Mouse (Mus musculus) limb, embryonic 11.5 days (tissue): ENCODE results near the gene Mcm2. TPM values are rescaled to one million over a fixed set of nuclear protein-coding genes. Genes with fewer than 3 reads are reported as not detected.

Experiments
- ATAC-seq: fragments of 200-750 bp; cut with Nextera tagmentation; 2 replicates; pipeline ENCODE4 v1.8.0; 2017; ENCODE audit warnings: low read depth; ENCODE audit not compliant: insufficient number of reproducible peaks, low FRiP score, low TSS enrichment
- DNase-seq: peaks from one replicate; pipeline ENCODE4 v3.0.0-alpha.2; 2015; ENCODE audit warnings: low spot score
- H3K27ac ChIP-seq: fragments of 300-500 bp; sonication (generic); replicated peaks from 2 replicates; pipeline ENCODE4 v1.5.1; 2014; ENCODE audit warnings: low read depth, mild to moderate bottlenecking, low read length
- H3K27me3 ChIP-seq: fragments of 300-500 bp; sonication (generic); 2 replicates; pipeline ENCODE4 v1.6.1; 2014; ENCODE audit warnings: mild to moderate bottlenecking, low read length, mixed read lengths; ENCODE audit not compliant: control insufficient read depth, insufficient read depth
- H3K36me3 ChIP-seq: fragments of 300-500 bp; sonication (generic); 2 replicates; pipeline ENCODE4 v1.6.1; 2014; ENCODE audit warnings: mild to moderate bottlenecking, low read length, moderate library complexity, mixed read lengths; ENCODE audit not compliant: control insufficient read depth, insufficient read depth
- H3K4me1 ChIP-seq: fragments of 300-500 bp; sonication (generic); 2 replicates; pipeline ENCODE4 v1.6.1; 2014; ENCODE audit warnings: low read length, mixed read lengths; ENCODE audit not compliant: control insufficient read depth, insufficient read depth
- H3K4me2 ChIP-seq: fragments of 300-500 bp; sonication (generic); 2 replicates; pipeline ENCODE4 v1.6.1; 2014; ENCODE audit warnings: low read depth, mild to moderate bottlenecking, moderate library complexity; ENCODE audit not compliant: severe bottlenecking
- H3K4me3 ChIP-seq: fragments of 300-500 bp; sonication (generic); 2 replicates; pipeline ENCODE4 v1.5.1; 2014; ENCODE audit warnings: low read depth, low read length
- H3K9ac ChIP-seq: fragments of 300-500 bp; sonication (generic); 2 replicates; pipeline ENCODE4 v1.6.1; 2014; ENCODE audit warnings: mild to moderate bottlenecking, low read length
- H3K9me3 ChIP-seq: fragments of 300-500 bp; sonication (generic); 2 replicates; pipeline ENCODE4 v1.6.1; 2016; ENCODE audit warnings: low read length; ENCODE audit not compliant: control insufficient read depth
- WGBS: fragments of 180-500 bp; shearing (Covaris S2); extraction: QIAGEN DNeasy Blood & Tissue Kit; methylation state at CpG from one replicate; pipeline ENCODE4 v1.1.7; 2014; 5-methylcytosine and 5-hydroxymethylcytosine counted together
- polyA plus RNA-seq: library from polyadenylated mRNA; unstranded; fragments of >200 nt; fragmentation: Nextera tagmentation; extraction: Ambion mirVana; gene quantifications from 2 replicates; pipeline ENCODE4 v1.2.1, GENCODE M21; 2014

Gene Mcm2
- polyA plus RNA-seq, 1 experiment from 2014 or later, result 228 TPM

DNA sequence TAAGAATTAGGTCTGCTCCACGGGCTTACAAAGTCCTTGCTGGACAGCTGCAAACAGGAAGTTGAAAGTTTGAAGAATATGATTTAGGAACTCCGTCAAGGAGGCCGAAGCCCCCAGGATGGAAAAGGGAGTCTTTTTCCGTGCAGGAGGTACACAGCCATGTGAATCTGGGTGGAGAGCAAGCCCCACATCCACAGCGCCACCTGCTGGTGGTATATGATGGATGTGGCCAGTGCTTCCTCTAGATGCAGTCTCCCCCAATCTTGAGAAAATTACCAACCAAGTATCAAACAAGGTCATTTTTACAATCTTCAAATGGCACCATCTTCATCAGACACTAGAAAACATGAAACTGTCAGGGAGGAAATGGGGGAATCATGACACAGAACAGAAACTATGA lies 5.0 kb downstream of the Mcm2 start:
- Histone ChIP-seq H3K4me3 (no peak overlapping the region), H3K4me1 (peaks cover 14% of the 10 kb centered on the region), H3K9ac (no peak overlapping the region), H3K9me3 (no peaks in the 10 kb centered on the region), H3K27ac (no peak overlapping the region), H3K4me2 (no peak overlapping the region), H3K27me3 (no peaks in the 10 kb centered on the region), H3K36me3 (peaks cover 66% of the 10 kb centered on the region)
- DNase-seq (peak; percentile 75), ATAC-seq (no peak)
- WGBS, result 71% methylated on average over 5 of the region's 5 CpGs

DNA sequence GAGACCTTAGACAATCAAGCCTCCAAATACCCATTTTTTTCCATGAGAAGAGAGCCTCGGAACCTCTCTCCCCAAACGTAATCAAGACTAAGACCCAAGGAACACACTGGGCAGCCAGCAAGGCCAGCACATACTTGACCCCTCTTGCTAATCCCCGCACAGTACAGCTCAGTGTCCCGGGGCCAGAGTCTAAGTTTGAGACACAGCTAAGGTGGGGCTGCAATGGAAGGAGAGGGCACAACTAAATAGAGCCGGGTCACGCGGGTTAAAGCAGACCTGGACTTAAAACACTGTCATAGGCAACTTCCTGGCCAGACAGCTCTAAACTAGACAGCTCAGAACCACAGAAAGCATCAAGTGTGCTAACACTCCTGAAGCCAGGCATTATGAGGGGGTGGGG lies 7.7 kb downstream of the Mcm2 start:
- Histone ChIP-seq H3K36me3 (peaks cover 74% of the 10 kb centered on the region), H3K9me3 (no peaks in the 10 kb centered on the region), H3K4me2 (no peak overlapping the region), H3K27ac (no peak overlapping the region), H3K27me3 (no peaks in the 10 kb centered on the region), H3K9ac (no peak overlapping the region), H3K4me3 (no peak overlapping the region), H3K4me1 (0 out of 2 replicates have a peak, but pooled peaks cover 2% of the 10 kb centered on the region)
- DNase-seq (no peak), ATAC-seq (no peak)
- 90% methylated on average over 7 of the region's 7 CpGs for WGBS

DNA sequence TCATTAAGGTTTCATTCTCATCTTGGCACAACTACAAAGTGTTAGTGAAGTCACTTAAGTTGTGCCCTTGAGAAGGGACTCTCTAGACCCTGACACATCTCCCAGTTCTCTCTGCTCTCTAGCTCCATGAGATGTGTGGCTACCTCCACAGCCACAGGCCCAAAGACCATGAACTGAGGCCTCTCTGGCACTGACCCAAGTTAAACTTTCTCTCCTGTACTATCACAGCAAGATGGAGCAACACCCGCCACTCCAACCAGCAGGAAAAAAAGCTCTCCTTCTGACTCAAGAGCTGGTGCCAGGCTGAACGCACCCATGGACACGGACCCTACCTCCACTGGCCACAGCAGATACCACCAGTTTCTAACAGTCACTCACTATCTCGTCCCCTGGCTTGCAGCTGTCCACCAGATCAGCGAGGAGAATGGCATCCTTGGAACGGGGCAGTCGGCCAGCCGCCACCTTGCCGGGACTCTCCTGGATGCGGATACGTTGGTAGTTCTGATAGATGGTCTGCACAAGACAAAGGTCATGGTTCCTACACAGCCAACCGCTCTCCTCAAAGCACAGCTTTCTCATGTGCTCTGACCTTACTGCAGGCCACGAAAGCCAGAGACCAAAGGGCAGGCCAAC lies 9.1 kb downstream of the Mcm2 start:
- H3K9ac ChIP-seq, result no peak overlapping the region
- ATAC-seq (no peak), DNase-seq (no peak)
- no peaks in the 10 kb centered on the region for H3K4me1 ChIP-seq
- no peaks in the 10 kb centered on the region for H3K27me3 ChIP-seq
- no peak overlapping the region for H3K4me3 ChIP-seq
- H3K9me3 ChIP-seq, result no peaks in the 10 kb centered on the region
- no peak overlapping the region for H3K4me2 ChIP-seq
- peaks cover 71% of the 10 kb centered on the region for H3K36me3 ChIP-seq
- 94% methylated on average over 13 of the region's 13 CpGs for WGBS
- no peak overlapping the region for H3K27ac ChIP-seq

- Histone ChIP-seq H3K4me2 (no peak overlapping the region), H3K36me3 (peaks cover 62% of the 10 kb centered on the region), H3K4me3 (no peak overlapping the region), H3K27me3 (no peaks in the 10 kb centered on the region), H3K27ac (no peak overlapping the region), H3K9ac (no peak overlapping the region), H3K4me1 (no peaks in the 10 kb centered on the region), H3K9me3 (no peaks in the 10 kb centered on the region)
- no peak for DNase-seq
- ATAC-seq, result no peak
- WGBS, result 86% methylated on average over 2 of the region's 2 CpGs
Observed at GRCm38 (mm10) chr6:88886417-88886967, 12.1 kb downstream of the Mcm2 start.

DNA sequence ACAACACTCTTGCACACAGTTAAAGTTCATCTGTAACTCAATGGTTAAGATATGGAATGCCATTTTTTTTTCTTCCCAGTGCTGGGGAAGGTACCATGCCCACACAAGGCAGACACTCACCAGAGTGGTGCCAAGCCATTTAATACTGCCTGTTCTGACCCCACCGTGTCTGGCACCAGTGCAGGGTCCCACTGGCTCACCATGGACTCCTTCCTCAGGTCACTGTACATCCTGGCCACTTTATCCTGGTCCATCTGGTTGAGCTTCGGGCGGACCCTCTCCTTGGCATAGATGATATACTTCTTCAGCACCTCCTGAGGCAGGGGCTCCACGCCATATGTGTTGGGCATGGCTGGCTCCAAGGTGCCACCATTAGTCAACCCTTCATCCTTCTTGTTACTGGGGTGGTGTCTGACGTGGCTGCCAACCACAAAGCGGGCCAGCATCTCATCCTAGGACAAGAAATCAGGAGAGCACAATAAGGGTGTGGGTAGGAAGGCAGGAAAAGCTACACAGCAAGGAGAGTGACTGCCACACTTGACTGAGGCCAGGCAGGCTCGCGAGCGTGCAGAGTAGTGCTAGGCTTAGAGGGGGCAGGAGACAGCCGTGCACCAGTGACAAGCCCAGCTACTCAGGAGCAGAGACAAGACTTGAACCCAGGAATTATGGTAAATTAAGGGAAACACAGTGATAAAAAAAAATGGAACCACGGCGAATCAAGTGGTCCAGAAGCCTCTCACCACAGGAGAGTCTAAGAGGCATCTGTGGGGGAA lies 12.8 kb downstream of the Mcm2 start:
- Histone ChIP-seq H3K27me3 (no peaks in the 10 kb centered on the region), H3K9ac (no peak overlapping the region), H3K9me3 (no peaks in the 10 kb centered on the region), H3K4me3 (no peak overlapping the region), H3K4me2 (no peak overlapping the region), H3K36me3 (peaks cover 58% of the 10 kb centered on the region), H3K4me1 (no peaks in the 10 kb centered on the region), H3K27ac (no peak overlapping the region)
- no peak for DNase-seq
- no peak for ATAC-seq
- WGBS, result 93% methylated on average over 12 of the region's 12 CpGs

DNA sequence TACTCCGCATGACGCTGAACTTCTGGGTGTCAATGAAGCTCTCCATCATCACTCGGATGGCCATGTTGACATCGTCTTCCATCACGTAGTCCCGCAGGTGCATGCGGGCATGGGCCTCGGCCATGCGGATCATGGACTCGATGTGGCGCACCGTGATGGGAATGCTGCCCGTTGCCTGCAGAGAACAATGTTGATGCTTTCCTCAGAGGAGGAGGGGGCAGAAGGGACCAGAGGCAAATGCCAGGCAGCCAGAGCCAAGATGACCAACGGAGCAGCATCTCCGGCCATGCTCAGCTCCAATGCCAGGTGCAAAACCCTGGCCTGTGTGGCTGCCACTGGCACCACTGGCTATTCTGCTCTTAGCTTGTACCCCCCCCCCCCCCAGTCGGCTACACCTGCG lies 13.9 kb downstream of the Mcm2 start:
- 93% methylated on average over 17 of the region's 17 CpGs for WGBS
- no peak overlapping the region for H3K4me3 ChIP-seq
- no peaks in the 10 kb centered on the region for H3K9me3 ChIP-seq
- H3K9ac ChIP-seq, result no peak overlapping the region
- DNase-seq, result no peak
- H3K4me2 ChIP-seq, result no peak overlapping the region
- no peaks in the 10 kb centered on the region for H3K27me3 ChIP-seq
- H3K27ac ChIP-seq, result no peak overlapping the region
- H3K4me1 ChIP-seq, result no peaks in the 10 kb centered on the region
- no peak for ATAC-seq
- H3K36me3 ChIP-seq, result peaks cover 47% of the 10 kb centered on the region

DNA sequence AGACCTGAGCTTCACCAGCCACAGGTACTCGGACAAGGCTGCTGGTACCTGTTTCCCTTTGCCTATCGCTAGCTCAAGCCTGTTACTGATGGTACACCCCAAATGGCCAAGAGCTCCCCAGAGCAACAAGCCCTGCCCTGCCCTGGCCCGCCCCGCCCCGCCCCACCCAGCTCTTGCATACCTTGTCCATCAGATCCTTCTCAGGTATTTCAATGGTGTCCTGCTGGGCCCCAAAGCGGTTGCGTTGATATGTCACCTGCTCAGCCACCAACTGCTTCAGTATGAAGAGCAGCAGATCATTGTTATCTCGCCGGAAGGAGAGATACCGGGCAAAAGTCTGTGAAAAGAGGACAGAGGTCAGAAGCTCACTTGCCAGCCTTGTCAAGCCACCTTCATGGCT lies 14.4 kb downstream of the Mcm2 start:
- Histone ChIP-seq H3K27me3 (no peaks in the 10 kb centered on the region), H3K9me3 (no peaks in the 10 kb centered on the region), H3K4me2 (no peak overlapping the region), H3K9ac (no peak overlapping the region), H3K36me3 (peaks cover 45% of the 10 kb centered on the region), H3K4me3 (no peak overlapping the region), H3K27ac (no peak overlapping the region), H3K4me1 (no peaks in the 10 kb centered on the region)
- ATAC-seq (no peak), DNase-seq (no peak)
- 93% methylated on average over 10 of the region's 10 CpGs for WGBS

DNA sequence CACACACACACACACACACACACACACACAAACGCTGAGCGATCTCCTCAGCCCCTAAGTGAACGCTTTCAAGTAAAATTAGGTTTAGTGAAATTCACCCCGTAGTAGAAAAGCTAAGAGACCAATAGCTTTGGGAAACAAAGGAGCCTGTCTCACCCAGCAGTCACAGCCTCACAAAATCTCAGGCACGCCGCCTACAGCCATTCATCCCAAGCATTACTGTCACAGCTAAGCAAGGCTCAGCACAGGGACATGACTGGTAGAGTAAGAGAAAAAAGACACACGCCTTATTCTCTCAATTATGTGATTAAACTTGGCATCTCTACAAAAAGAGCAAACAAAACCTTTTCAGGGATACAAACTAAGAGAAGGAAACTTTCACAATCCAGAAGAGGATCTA lies 17.2 kb downstream of the Mcm2 start:
- H3K27ac ChIP-seq, result no peak overlapping the region
- no peak for DNase-seq
- 92% methylated on average over 7 of the region's 7 CpGs for WGBS
- H3K4me2 ChIP-seq, result no peak overlapping the region
- no peaks in the 10 kb centered on the region for H3K4me1 ChIP-seq
- no peak overlapping the region for H3K4me3 ChIP-seq
- no peak for ATAC-seq
- no peak overlapping the region for H3K9ac ChIP-seq
- H3K9me3 ChIP-seq, result no peaks in the 10 kb centered on the region
- H3K36me3 ChIP-seq, result peaks cover 24% of the 10 kb centered on the region
- no peaks in the 10 kb centered on the region for H3K27me3 ChIP-seq
